Mouse (Mus musculus): Measurements from ENCODE around the gene B3galnt1.

The B3galnt1 gene

GRCm38 (mm10) chr3:69598261-69599165, at the start of gene B3galnt1:
TSS of gene B3galnt1 (minus strand) at chr3:69598960.
- DNase-seq (ENCODE audit: low spot score): peak; percentile 47

GRCm38 (mm10) chr3:69634521-69634920, 35.8 kb upstream of the B3galnt1 start:
- no peak for DNase-seq (ENCODE audit: low spot score)

GRCm38 (mm10) chr3:69633706-69634420, 35.1 kb upstream of the B3galnt1 start:
- DNase-seq (ENCODE audit: low spot score): no peak

GRCm38 (mm10) chr3:69626963-69627590, 28.3 kb upstream of the B3galnt1 start:
- DNase-seq (ENCODE audit: low spot score): no peak

GRCm38 (mm10) chr3:69626213-69626962, 27.6 kb upstream of the B3galnt1 start:
- no peak for DNase-seq (ENCODE audit: low spot score)

GRCm38 (mm10) chr3:69624182-69624581, 25.4 kb upstream of the B3galnt1 start:
- no peak for DNase-seq (ENCODE audit: low spot score)

- DNase-seq (ENCODE audit: low spot score): no peak
These were observed 9.1 kb upstream of the B3galnt1 start for GRCm38 (mm10) chr3:69607909-69608308.

- no peak for DNase-seq (ENCODE audit: low spot score)
These were observed 8.7 kb upstream of the B3galnt1 start for GRCm38 (mm10) chr3:69607468-69607867.

GRCm38 (mm10) chr3:69606923-69607322, 8.2 kb upstream of the B3galnt1 start:
- DNase-seq (ENCODE audit: low spot score): no peak

- no peak for DNase-seq (ENCODE audit: low spot score)
These were observed 373 bp upstream of the B3galnt1 start for GRCm38 (mm10) chr3:69599166-69599500.

GRCm38 (mm10) chr3:69597816-69598215, 944 bp downstream of the B3galnt1 start:
- no peak for DNase-seq (ENCODE audit: low spot score)

- DNase-seq (ENCODE audit: low spot score): no peak
These were observed 1.5 kb downstream of the B3galnt1 start for GRCm38 (mm10) chr3:69597211-69597610.

- no peak for DNase-seq (ENCODE audit: low spot score)
These were observed 2.6 kb downstream of the B3galnt1 start for GRCm38 (mm10) chr3:69596116-69596515.

GRCm38 (mm10) chr3:69594071-69594470, 4.7 kb downstream of the B3galnt1 start:
- peak; percentile 13 for DNase-seq (ENCODE audit: low spot score)

- DNase-seq (ENCODE audit: low spot score): no peak
These were observed 5.3 kb downstream of the B3galnt1 start for GRCm38 (mm10) chr3:69593426-69593825.

GRCm38 (mm10) chr3:69588101-69588760, 10.5 kb downstream of the B3galnt1 start:
- no peak for DNase-seq (ENCODE audit: low spot score)

- no peak for DNase-seq (ENCODE audit: low spot score)
These were observed 15.0 kb downstream of the B3galnt1 start for GRCm38 (mm10) chr3:69583798-69584197.

GRCm38 (mm10) chr3:69578791-69579190, 20.0 kb downstream of the B3galnt1 start:
- DNase-seq (ENCODE audit: low spot score): no peak

GRCm38 (mm10) chr3:69576715-69577114, 22.0 kb downstream of the B3galnt1 start:
- DNase-seq (ENCODE audit: low spot score): no peak

- no peak for DNase-seq (ENCODE audit: low spot score)
These were observed 23.2 kb downstream of the B3galnt1 start for GRCm38 (mm10) chr3:69575577-69575976.

GRCm38 (mm10) chr3:69572561-69572960, 26.2 kb downstream of the B3galnt1 start:
- DNase-seq (ENCODE audit: low spot score): no peak
